Mouse (Mus musculus) kidney, adult 9 months (tissue): ENCODE measurements around the gene March6.

ENCODE experiments used
- DNase-seq: peaks from one replicate; pipeline ENCODE4 v3.0.0; 2022

Gene March6

DNA sequence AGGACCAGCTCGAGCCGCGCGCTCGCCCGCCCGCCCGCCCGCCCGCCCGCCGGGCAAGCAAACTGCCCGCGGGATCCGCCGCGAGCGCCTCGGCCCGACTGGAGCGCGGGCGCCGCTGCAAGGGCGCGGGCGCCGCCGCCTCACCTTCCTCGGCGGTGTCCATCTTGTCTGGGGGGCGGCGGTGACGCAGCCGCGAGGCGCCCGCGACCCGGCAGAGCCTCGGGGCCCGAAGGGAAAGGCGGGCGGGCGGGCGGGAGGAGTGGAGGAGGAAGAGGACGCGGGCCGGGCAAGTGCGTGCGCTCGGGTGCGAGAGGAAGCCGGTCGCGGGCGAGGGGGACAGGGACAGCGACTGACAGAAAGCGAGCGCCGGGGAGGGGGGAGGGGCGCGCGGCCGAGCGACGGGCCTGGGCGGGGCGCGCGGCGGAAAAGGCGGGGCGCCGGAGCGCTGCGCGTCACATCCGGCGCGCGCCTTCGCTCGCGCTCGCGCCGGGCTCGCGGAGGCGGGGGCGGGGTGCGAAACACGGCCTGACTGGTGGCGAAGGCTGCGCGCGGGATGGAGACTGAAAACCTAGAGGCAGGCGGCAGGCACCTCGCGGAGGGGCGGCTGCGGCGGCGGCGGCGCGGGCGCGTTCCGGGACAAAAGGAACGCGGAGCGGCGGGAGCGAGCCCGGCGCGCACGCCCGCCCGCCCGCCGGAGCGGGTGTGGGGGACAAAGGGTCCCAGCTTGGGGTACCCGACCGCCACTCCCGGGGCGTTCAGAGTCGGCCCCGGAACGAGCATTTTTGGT, at the start of gene March6:
Gene March6, minus strand, starts transcription at position 395 of the 787 bp plus-strand sequence.
- peak; percentile 87 for DNase-seq

DNA sequence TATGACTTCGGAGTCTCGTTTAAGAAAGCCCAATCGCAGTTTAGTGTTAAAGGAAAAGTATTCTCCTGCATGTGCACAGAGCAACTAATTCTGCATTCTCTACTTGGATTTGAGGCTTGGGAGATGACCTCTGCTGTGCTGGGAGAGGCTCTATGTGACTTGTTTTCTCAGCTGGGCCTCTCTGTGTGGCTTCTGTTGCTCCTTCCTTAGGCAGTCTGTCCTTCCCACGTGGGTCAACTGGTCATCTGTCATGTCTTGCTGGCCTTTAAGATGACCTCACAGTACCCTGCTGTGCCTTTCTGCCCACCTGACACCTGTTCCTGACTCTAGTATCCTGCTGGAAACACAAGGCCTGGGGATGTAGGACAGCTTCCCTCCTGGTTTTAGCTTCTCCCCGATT, 45.2 kb upstream of the March6 start:
- no peak for DNase-seq

DNA sequence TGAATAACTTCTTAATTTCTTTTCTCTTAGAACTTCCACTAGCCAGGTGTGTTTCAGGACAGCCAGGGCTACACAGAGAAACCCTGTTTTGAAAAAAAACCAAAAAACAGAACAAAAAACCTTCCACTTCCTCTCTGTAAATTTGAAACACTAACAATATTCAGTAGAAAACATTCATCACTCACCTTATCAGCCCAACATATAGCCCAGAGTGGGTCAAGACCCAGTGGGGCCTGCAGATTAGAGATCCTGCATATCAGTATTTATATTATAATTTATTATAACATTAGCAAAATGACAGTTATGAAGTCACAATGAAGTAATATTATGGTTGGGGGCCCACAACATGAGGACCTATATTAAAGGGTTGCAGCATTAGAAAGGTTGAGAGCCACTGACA, 42.8 kb upstream of the March6 start:
- DNase-seq, result no peak

DNA sequence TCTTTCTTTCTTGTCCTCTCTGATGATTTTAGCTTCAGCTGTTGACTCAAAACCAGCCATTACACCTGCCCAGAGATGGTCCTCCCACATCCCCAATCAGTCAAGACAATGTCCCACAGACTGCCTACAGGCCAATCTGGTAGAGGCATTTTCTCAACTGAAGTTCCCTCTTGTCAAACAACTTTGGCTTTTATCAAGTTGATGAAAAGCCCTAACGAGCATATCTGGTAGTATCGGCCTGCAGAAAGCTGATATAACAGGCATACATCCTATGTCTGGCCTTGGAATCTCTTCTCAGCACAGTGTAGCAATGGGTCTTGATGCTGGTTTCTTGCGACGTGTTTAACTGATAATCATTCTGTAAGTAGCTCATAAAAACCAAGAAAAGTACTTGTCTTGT, 42.4 kb upstream of the March6 start:
- DNase-seq, result no peak

DNA sequence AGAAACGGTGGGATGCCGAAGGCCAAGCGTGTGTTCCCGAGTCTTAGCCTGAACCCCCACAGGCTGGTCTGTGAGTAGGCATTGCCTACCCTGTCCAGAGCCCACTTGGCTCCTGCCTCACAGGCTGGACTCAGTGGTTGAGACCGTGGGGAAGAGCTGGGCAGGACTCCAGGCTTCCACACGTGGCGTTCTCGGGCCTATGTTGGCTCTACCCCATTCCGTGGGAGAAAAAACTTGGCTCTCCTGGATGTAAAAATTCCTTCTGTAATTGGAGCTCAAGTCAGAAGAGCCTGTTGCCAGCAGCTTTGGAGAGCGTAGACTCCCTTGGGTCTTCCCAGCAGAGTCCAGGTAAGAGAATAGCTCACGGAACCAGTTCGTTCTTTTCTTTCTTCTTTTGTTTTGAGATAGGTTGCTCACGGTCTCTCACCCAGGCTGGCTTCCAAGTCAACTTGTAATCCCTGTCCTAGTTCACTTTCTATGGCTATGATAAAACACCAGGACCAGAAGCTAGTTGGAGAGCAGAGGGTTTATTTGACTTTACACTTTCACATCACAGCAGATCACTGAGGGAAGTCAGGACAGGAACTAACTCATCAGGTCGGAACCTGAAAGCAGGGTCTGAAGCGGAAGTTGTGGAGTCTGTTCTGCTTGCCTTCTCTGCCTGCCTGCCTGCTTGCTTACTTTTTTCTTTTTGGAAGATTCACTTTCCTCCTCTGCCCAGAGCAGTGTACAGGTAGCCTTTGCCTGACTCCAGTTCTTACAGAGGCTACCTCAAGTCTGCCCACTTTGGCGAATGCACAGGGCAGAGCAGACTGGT, 41.3 kb upstream of the March6 start:
- no peak for DNase-seq

DNA sequence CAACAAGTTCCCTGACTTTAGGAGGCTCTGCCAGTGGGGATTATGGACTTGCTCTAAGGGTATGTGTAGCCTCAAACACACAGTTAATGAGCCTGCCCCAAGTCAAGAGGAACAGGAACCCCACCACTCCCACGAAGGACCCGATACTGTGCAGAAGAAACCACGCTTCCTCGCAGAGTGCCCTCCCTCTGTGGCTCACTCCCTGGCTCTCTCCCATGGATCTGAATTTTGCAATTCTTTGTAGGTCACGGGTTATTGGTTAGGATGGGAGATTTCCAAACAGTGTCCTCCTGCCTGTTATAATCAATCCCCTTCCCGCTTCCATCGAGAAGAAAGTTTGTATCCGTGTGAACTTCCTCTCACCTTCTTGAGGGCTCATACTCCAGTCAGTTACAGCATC, 40.1 kb upstream of the March6 start:
- DNase-seq, result no peak

DNA sequence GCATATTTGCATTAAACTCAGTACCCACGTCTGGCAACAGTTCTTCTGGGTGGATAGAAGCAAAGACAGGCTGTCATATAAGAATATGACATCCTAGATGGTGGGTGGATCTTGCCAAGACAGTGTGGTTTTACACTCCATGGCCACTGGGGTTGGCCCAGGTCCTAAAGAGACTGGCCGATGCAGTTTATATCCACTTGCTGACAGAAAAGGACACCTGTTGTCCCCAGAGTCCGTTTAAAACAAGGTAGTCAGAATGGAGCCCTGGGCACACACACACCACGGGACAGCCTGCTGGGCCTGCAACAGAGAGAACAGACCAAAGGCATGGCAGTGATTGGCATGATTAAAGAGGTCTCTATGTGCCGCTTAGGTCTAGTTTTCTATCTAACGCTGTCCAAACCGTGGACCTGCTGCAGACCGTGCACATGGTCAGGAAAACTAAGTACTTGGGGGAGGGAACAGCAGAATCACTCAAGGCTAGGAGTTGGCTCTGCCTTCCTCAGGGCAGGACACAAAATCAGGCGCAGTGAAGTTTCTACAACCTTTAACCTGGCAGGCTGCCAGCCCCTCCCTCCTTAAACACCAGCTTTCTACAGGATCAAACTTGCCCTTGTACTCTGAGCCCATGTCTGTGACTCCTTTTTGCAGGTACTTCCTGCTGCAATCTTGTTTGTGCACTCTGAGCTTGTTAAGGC, 38.6 kb upstream of the March6 start:
- peak; percentile 96 for DNase-seq

DNA sequence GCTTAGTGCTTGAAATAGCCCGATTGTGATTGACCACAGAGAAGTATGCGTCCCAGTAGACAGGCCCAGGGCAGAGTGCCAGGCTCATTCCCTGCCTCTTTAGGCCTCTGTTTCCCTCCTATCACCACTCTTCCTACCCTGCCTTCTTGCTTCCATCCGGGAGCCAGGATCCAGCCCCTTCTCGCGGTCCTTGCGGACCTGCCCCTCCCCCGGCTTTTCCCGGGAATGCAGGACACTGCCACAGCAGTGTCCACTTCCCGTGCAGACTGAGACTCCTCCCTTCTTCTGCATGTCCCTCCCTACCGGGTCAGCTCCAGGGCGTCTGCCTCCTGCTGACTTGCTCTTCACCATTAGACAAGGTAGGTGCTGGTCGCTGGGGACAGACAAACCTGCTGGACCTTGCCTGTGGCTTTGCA, 37.7 kb upstream of the March6 start:
- peak; percentile 90 for DNase-seq

DNA sequence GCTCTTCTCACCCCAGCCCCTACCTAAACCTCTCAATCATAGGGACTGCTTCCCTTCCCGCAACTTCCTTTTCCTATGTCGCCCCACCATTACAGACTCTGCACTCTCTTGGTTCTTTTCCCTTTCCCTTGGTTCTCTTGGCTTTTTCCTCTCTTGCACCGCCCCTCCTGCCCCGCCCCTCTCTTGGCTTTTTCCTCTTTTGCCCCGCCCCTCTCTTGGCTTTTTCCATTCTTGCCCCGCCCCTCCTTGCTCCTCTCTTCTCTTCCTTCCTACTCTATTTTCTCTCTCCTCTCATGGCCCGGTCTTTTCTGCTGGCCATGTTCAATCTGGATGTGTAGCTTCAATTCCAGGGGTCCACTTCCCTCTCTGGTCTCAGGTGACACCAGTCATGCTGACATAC, 36.6 kb upstream of the March6 start:
- no peak for DNase-seq

DNA sequence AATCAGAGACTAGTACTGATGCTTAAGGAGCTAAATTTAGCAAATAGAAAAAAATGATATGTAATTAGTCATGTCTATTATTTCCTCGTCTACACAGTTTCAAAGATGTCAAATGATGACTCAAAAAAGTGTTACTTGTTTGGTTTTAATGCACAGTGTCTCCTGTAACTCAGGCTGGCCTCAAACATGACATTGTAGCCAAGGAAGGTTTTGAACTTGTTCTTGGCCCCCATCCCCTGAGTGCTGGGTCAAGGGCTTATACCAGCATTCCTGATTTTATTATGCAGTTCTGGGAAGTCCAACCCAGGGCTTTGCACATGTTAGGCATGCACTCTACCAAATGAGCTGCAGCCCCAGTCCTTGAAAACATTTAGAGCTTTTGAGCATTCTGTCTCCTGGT, 34.9 kb upstream of the March6 start:
- DNase-seq, result no peak

DNA sequence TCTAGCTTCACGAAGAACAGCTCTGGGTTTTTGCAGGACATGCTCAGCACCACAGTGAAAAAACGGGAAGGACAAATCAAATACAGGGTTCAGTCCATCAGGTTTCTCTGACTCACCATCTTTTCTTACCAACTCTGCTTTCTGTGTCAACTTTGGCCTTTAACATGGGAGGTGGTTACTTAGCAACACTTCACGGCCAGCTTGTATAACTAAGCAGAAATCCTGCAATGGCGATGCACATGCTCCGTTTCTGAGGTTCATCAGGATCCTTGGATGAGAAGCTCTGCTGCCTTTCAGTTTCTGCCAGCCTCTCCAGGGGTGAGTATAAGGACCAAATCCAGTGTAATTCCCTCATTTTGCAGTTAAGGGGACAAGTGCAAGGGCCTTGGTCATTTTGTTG, 34.3 kb upstream of the March6 start, which contains the start of gene Cmbl:
Gene Cmbl, plus strand, starts transcription at position 206 of the 400 bp plus-strand sequence.
- peak; percentile 75 for DNase-seq

DNA sequence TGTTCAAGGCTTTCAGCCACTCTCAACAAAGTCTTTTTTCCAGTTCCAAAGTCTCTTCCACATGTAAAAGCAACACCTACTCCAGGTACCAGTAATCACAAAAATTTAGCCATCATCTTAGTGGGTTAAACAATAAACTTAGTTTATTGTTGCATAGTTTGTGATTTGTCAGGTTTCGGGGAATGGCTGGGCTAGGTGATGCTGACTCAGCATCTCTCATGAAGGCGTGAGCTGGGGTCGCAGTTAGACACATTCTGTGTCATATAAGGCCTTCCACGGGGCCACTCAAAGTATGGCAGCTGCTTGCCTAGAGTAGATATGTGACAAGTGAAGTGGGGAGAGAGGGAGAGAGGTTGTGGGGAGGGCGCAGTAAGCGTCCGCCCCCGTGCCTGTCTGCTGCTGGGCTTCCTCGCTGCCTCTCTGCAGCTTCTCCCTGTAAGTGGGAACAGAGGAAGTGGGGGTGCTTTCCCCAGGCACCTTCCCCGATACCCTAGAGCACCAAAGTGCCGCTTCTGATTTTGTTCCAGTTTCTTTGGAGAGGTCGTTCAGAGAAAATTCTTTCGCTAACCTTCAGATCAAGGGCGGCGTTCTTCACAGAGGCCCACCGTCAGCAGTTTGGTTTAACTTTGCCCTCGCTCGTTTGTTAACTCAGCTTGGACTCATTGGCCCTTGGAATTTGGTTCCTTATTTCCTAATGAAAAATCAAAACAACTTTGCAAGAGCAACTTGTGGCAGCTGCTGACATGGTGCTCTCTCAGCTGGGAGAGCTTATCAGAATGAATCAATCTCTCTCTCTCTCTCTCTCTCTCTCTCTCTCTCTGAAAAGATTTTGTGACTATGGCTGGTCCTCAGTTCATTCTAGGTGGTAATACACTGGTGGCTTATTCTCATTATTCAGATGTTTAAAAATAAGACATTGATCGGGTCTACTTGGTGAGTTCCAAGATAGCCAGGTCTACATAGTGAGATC, 33.0 kb upstream of the March6 start:
- peak; percentile 95 for DNase-seq

DNA sequence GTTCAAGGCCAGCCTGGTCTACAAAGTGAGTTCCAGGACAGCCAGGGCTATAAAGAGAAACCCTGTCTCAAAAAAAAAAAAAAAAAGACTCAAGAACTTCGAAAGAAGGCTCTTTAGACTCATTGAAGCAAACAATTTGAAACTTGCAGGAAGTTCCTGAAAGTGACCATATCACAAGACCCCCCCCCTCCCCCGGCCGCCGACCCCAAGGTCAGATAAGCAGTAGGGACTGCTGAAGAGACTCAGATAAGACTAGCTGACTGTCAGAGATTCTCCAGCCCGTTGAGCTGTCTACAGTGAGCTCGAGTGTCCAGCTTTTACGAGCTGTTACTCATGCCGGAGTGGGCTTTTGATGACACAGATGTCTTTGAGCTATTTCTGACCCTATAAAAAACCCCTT, 32.0 kb upstream of the March6 start:
- no peak for DNase-seq

DNA sequence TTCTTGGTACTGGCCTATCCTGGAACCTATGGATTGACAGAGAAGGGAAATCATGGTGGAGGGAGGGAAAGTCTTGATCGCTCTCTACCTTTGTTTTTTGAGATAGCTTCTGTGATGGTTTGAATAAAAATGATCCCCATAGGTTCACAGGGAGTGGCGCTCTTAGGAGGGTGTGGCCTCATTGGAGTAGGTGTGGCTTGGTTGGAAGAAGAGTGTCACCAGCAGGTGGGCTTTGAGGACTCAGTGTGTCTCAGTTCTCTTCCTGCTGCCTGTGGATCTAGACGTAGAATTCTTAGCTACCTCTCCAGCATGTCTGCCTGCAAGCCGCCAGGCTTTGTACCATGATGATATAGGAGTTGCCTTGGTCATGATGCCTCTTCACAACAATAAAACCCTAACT, 31.1 kb upstream of the March6 start:
- no peak for DNase-seq

DNA sequence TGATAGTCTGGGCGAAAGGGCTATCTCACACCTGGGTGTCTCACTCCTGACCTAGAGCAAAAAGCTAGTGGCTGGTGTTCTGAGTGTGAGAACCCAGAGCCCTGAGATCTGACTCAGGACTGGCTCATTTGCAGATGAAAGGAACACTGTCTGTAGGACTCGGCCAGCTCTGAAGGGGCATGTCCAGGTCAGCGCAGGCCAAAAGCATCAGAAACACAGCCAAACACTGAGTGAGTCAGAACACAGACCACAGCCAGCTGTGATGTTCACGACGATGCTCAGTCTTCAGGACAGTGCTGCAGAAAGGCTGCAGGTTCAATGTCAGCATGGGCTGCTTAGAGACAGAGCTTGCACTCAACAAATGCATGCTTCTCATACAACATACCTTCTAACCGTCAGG, 30.5 kb upstream of the March6 start:
- no peak for DNase-seq

DNA sequence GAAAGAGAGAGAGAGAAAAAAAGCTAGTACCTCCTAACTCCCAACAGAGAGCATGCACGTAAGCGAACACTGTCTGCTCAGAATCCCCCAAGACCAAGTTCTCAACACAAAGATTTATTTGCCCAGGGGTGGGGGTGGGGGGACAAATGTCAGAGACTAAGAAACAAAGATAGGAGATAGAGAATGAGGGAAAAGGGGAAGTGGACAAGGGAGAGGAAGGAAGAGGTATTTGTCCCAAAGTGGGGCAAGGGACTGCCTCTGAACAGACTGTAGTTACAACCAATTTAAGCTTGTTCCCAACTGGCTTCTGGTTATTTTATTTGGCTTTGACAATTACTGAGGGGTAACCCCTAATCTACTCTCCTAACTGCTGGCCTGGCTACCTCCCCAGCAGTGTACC, 24.0 kb upstream of the March6 start:
- no peak for DNase-seq

DNA sequence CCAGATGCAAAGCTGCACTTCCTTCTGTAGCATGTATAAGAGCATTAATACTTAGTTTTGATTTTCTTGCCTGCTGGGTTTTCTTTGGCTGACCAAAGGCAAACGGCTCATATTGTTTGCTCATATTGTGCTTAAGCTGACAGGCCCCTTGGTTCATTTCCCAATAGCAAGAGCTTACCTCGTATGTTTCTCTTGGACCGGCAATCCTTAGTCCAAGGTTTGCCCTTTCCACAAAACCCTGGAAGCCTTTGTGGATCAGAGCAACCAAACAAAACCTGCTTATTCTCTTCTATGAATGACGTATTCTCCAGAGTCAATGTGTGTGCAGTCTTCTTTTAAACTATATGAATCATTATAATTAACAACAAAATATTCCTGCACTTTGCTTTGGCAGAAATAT, 19.5 kb upstream of the March6 start:
- DNase-seq, result no peak

DNA sequence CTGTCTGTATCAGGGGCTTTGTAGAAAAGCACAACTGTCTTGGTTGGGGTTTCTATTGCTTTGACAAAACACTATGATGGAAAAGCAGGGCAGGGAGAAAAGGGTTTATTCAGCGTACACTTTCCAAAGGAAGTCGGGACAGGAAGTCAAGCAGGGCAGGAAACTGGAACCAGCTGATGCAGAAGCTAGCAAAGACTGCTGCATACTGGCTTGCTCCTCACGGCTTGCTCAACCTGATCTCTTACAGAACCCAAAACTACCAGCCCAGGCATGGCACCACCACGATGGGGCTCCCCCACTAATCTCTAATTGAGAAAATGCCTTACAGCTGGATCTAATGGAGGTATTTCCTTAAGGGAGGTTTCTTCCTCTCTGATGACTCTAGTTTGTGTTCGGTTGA, 16.6 kb upstream of the March6 start:
- DNase-seq, result no peak

DNA sequence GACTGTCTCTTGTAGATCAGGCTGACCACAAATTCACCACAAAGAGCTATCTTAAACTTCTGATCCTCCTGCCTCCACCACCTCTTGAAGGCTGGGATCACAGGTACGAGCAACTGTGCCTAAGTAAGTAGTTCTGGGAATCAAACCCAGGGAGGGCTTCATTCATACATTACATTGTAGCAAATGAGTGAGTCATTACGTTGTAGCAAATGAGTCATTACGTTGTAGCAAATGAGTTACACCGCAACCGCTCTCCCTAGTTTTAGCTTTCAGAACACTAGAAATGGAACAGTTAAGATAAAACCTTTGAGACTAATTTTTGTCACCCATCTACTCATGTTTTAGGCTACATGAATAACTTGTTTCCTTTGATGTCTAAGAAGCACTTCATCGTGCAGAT, 15.4 kb upstream of the March6 start:
- DNase-seq, result no peak

DNA sequence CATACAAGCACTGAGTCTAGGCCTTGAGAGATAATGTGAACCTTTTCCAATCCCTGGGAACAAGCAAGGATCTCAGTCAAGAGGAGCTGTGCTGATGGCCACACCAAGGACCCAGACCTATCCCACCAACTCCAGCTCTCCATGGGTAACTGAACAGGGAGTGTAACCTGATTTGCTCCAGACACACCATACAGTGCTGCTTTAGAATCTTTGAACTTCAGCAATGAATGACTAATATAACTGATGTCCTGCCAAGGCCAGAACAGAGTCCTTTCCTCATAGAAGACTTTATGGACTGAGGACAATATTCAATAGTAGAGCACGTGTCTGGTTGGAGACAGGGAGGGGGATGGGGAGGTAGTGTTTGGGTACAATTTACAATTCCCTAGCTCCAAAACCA, 14.2 kb upstream of the March6 start:
- peak; percentile 88 for DNase-seq

DNA sequence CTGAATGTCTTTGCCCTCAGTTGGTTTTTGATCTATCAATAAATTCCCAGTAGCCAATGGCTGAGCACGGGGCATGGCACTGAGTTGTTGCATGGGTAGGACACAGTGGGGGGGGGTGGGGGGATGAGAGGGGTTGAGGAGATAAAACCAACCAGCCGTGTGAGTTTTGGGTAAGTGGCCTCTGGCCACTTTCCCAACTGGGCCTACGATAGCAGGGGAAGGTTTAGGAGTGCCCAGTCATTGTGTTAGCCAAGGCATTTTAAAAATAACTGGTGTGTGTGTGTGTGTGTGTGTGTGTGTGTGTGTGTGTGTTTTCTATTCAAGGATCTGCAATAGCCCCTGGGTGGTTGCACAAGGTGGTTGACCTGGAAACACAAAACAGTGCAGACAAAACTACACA, 12.4 kb upstream of the March6 start:
- DNase-seq, result no peak
